Mouse (Mus musculus): ENCODE data around the gene Gm49345.

DNA sequence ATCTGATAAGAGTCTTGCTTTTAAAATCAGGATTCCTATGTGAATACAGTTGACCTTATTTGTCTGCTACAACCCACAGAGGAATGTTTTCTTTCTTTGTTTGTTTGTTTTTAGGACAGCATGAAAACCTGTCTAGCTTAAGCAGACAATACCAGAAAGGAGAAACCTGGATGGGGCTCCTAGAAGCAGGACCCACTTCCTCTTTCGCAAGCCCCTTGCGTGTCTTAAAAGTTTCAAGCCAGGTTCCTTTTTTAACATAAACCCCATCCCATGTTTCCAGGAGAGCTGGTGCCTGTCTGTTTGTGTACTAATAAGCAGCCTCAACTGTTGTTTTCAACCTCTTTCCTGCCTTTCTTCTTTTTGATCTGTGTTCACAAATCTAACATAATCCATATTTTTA lies 37.3 kb upstream of the Gm49345 start:
- no peak for TF ChIP-seq TCF12 (IDR thresholded peaks at IDR 0.05; ENCODE audit: insufficient read depth, poor library complexity, severe bottlenecking)
- TF ChIP-seq MYOG (IDR thresholded peaks at IDR 0.05; ENCODE audit: control insufficient read depth in 1 of 3, insufficient read depth in 1 of 3, insufficient read length in 2 of 3, low read depth in 2 of 3), result no peak
- TF ChIP-seq POLR2A (IDR thresholded peaks at IDR 0.05; ENCODE audit: insufficient read length, low read depth), result no peak
- no peak for TF ChIP-seq MAX (IDR thresholded peaks at IDR 0.05; ENCODE audit: low read depth)
- no peak for TF ChIP-seq TCF3 (IDR thresholded peaks at IDR 0.05; ENCODE audit: insufficient read length, low read depth)
- TF ChIP-seq E2F4 (IDR thresholded peaks at IDR 0.05; ENCODE audit: insufficient read depth), result no peak
- TF ChIP-seq MYOD1 (IDR thresholded peaks at IDR 0.05; ENCODE audit: control insufficient read depth in 1 of 3, insufficient read length in 2 of 3, low read depth in 2 of 3), result no peak
- no peak for TF ChIP-seq USF1 (IDR thresholded peaks at IDR 0.05; ENCODE audit: low read depth)

Measured in myocyte (in vitro differentiated cells).